ENCODE assay signal across 9 mouse cellular contexts in genomic region chr2:62654519-62655338, GRCm38 (mm10). TPM values are rescaled to one million over a fixed set of nuclear protein-coding genes. Genes with fewer than 3 reads are reported as not detected.
DNase-seq lines count a peak whose midpoint lies in the region; ATAC-seq lines count a peak whose summit lies in the region.
"Had no signal": no experiment of that assay in that cellular context is flagged by ENCODE, and none has a peak within 500 bp of the region (broad histone marks: within the 10 kb centered on the region; RNA-seq: fewer than 3 reads in every experiment).

No protein-coding gene starts in this region.

- H3K36me3 ChIP-seq in kidney, embryonic 15.5 days: no peaks in the 10 kb centered on the region
- H3K36me3 ChIP-seq in liver, embryonic 13.5 days: no peaks in the 10 kb centered on the region
- no peaks in the 10 kb centered on the region for H3K36me3 ChIP-seq in neural tube, embryonic 14.5 days (ENCODE audit: control insufficient read depth, insufficient read depth, low read length)
- H3K36me3 ChIP-seq: embryonic facial prominence, embryonic 13.5 days had no signal

- no peak overlapping the region for H3K4me2 ChIP-seq in kidney, embryonic 15.5 days
- no peak overlapping the region for H3K4me2 ChIP-seq in liver, embryonic 13.5 days
- no peak overlapping the region for H3K4me2 ChIP-seq in neural tube, embryonic 14.5 days (ENCODE audit: low read depth, low read length)
- H3K4me2 ChIP-seq: embryonic facial prominence, embryonic 13.5 days had no signal

- 51% methylated on average over 7 of the region's 7 CpGs for WGBS in kidney, embryonic 15.5 days
- WGBS in liver, embryonic 13.5 days (ENCODE audit: insufficient replicate concordance): 29% methylated on average over 7 of the region's 7 CpGs
- WGBS in neural tube, embryonic 14.5 days: 43% methylated on average over 7 of the region's 7 CpGs

- H3K27ac ChIP-seq in kidney, embryonic 15.5 days: no peak overlapping the region
- no peak overlapping the region for H3K27ac ChIP-seq in liver, embryonic 13.5 days
- no peak overlapping the region for H3K27ac ChIP-seq in neural tube, embryonic 14.5 days (ENCODE audit: low read depth, low read length)
- H3K27ac ChIP-seq: embryonic facial prominence, embryonic 13.5 days had no signal

- no peaks in the 10 kb centered on the region for H3K9me3 ChIP-seq in kidney, embryonic 15.5 days (replicated peaks)
- H3K9me3 ChIP-seq in liver, embryonic 13.5 days (replicated peaks): no peaks in the 10 kb centered on the region
- no peaks in the 10 kb centered on the region for H3K9me3 ChIP-seq in neural tube, embryonic 14.5 days (ENCODE audit: control insufficient read depth, low read length)
- H3K9me3 ChIP-seq: embryonic facial prominence, embryonic 13.5 days had no signal

- H3K27me3 ChIP-seq in kidney, embryonic 15.5 days: no peaks in the 10 kb centered on the region
- no peaks in the 10 kb centered on the region for H3K27me3 ChIP-seq in liver, embryonic 13.5 days
- no peaks in the 10 kb centered on the region for H3K27me3 ChIP-seq in neural tube, embryonic 14.5 days (ENCODE audit: control insufficient read depth, insufficient read depth, low read length)

- no peaks in the 10 kb centered on the region for H3K4me1 ChIP-seq in kidney, embryonic 15.5 days
- H3K4me1 ChIP-seq in liver, embryonic 13.5 days (replicated peaks): no peaks in the 10 kb centered on the region; the same call in 1 of the 2 replicates
- no peaks in the 10 kb centered on the region for H3K4me1 ChIP-seq in neural tube, embryonic 14.5 days (ENCODE audit: control insufficient read depth, insufficient read depth, low read length)
- H3K4me1 ChIP-seq: embryonic facial prominence, embryonic 13.5 days had no signal

- H3K9ac ChIP-seq in kidney, embryonic 15.5 days: no peak overlapping the region
- no peak overlapping the region for H3K9ac ChIP-seq in liver, embryonic 13.5 days
- H3K9ac ChIP-seq in neural tube, embryonic 14.5 days (replicated peaks; ENCODE audit: low read depth, low read length): no peak overlapping the region
- H3K9ac ChIP-seq: embryonic facial prominence, embryonic 13.5 days had no signal

- ATAC-seq in kidney, embryonic 15.5 days (replicated peaks; ENCODE audit: low FRiP score): peak; percentile 33; the same call in 1 of the 2 replicates
- ATAC-seq in liver, embryonic 13.5 days (ENCODE audit: low read depth): peak; percentile 74
- peak; percentile 92 for ATAC-seq in neural tube, embryonic 14.5 days (ENCODE audit: low read depth)

- DNase-seq in urinary bladder, postnatal 36 days (ENCODE audit: low spot score in 2 of 2): peak; percentile 28 to 42
- no peak for DNase-seq in urinary bladder, adult 18-20 months (ENCODE audit: low spot score in 2 of 2)
- DNase-seq in cerebellum, adult 9-10 months: peak; percentile 42
- peak; percentile 7 to 18 for DNase-seq in gastrocnemius, adult 8-10 months (ENCODE audit: low spot score in 2 of 2)
- peak; percentile 24 for DNase-seq in liver, embryonic 13.5 days
- peak; percentile 27 to 50 for DNase-seq in thymus, postnatal 36 days

- H3K4me3 ChIP-seq in kidney, embryonic 15.5 days (replicated peaks): no peak overlapping the region
- H3K4me3 ChIP-seq in liver, embryonic 13.5 days (replicated peaks): no peak overlapping the region
- H3K4me3 ChIP-seq in neural tube, embryonic 14.5 days (ENCODE audit: low read depth, low read length): no peak overlapping the region
- H3K4me3 ChIP-seq: embryonic facial prominence, embryonic 13.5 days had no signal

RNA-seq across cellular contexts. Expression of gene Ifih1, which starts 8.7 kb away (rescaled TPM):
- total RNA-seq in gastrocnemius, adult 8-10 months (2022): 1 to 10 TPM; 2.5 to 3.5 (median 2.9) TPM
- 2.7 and 3.1 TPM in 2 replicates for polyA plus RNA-seq in kidney, embryonic 15.5 days (2015; fragmentation: Nextera tagmentation; extraction: Ambion mirVana)
- 3.3 and 4.3 TPM in 2 replicates for polyA plus RNA-seq in liver, embryonic 13.5 days (2015; fragmentation: Nextera tagmentation; extraction: Ambion mirVana)
- polyA plus RNA-seq in neural tube, embryonic 14.5 days (2014; fragmentation: Nextera tagmentation; extraction: Ambion mirVana): 0.47 and 0.80 TPM in 2 replicates

RNA-seq across cellular contexts. Expression of gene Gca, which starts 9.4 kb away (rescaled TPM):
- 1 to 10 TPM; 4.2 to 5.8 (median 5.1) TPM for total RNA-seq in gastrocnemius, adult 8-10 months (2022)
- polyA plus RNA-seq in kidney, embryonic 15.5 days (2015; fragmentation: Nextera tagmentation; extraction: Ambion mirVana): 15.2 and 17.3 TPM in 2 replicates
- polyA plus RNA-seq in liver, embryonic 13.5 days (2015; fragmentation: Nextera tagmentation; extraction: Ambion mirVana): 1.9 and 2.2 TPM in 2 replicates
- polyA plus RNA-seq in neural tube, embryonic 14.5 days (2014; fragmentation: Nextera tagmentation; extraction: Ambion mirVana): 3.1 and 3.5 TPM in 2 replicates

Comparison
In these comparisons a context has a peak if more than half of its experiments do, and no peak if none do; other contexts are left out.
1. DNase-seq: peak in urinary bladder, postnatal 36 days (2 of 2), cerebellum, adult 9-10 months (single experiment), gastrocnemius, adult 8-10 months (2 of 2), liver, embryonic 13.5 days (single experiment) and thymus, postnatal 36 days (2 of 2); none in urinary bladder, adult 18-20 months (0 of 2).
2. ATAC-seq: peak in every context shown above with its lines; median percentile 92 in neural tube, embryonic 14.5 days; 74 in liver, embryonic 13.5 days; 33 in kidney, embryonic 15.5 days.